Mouse (Mus musculus): Measurements from ENCODE around the gene Pold2.
A peak's percentile ranks its signal among the peaks of the same experiment; 100 is the strongest.

Pold2 gene

GRCm38 (mm10) chr11:5859883-5860550 lies 18.1 kb downstream of the Pold2 start:
- DNase-seq (ENCODE audit: low spot score in 2 of 2), result no peak

- DNase-seq (ENCODE audit: low spot score in 2 of 2), result no peak
Measured at GRCm38 (mm10) chr11:5858723-5859122, 19.4 kb downstream of the Pold2 start.

- DNase-seq (ENCODE audit: low spot score in 2 of 2), result no peak
Measured at GRCm38 (mm10) chr11:5856479-5857130, 21.5 kb downstream of the Pold2 start.

GRCm38 (mm10) chr11:5855902-5856301 lies 22.2 kb downstream of the Pold2 start:
- DNase-seq (ENCODE audit: low spot score in 2 of 2), result no peak

- DNase-seq (ENCODE audit: low spot score in 2 of 2), result no peak
Measured at GRCm38 (mm10) chr11:5855481-5855880, 22.6 kb downstream of the Pold2 start.

GRCm38 (mm10) chr11:5852314-5852713 lies 25.8 kb downstream of the Pold2 start:
- no peak for DNase-seq (ENCODE audit: low spot score in 2 of 2)

GRCm38 (mm10) chr11:5851021-5851736 lies 26.9 kb downstream of the Pold2 start:
- DNase-seq (ENCODE audit: low spot score in 2 of 2), result no peak

GRCm38 (mm10) chr11:5850452-5850851 lies 27.6 kb downstream of the Pold2 start:
- no peak for DNase-seq (ENCODE audit: low spot score in 2 of 2)

- no peak for DNase-seq (ENCODE audit: low spot score in 2 of 2)
Measured at GRCm38 (mm10) chr11:5849316-5849715, 28.8 kb downstream of the Pold2 start.

- no peak for DNase-seq (ENCODE audit: low spot score in 2 of 2)
Measured at GRCm38 (mm10) chr11:5848741-5849140, 29.4 kb downstream of the Pold2 start.

- DNase-seq (ENCODE audit: low spot score in 2 of 2), result no peak
Measured at GRCm38 (mm10) chr11:5846639-5847345, 31.3 kb downstream of the Pold2 start.

- no peak for DNase-seq (ENCODE audit: low spot score in 2 of 2)
Measured at GRCm38 (mm10) chr11:5843131-5843530, 35.0 kb downstream of the Pold2 start.

- no peak for DNase-seq (ENCODE audit: low spot score in 2 of 2)
Measured at GRCm38 (mm10) chr11:5841751-5842150, 36.3 kb downstream of the Pold2 start.

- DNase-seq (ENCODE audit: low spot score in 2 of 2), result no peak
Measured at GRCm38 (mm10) chr11:5840346-5840745, 37.7 kb downstream of the Pold2 start.

- DNase-seq (ENCODE audit: low spot score in 2 of 2), result peak; percentile 91
Measured at GRCm38 (mm10) chr11:5837251-5838246, 40.5 kb downstream of the Pold2 start, which contains the start of gene Polm. Polm (minus strand) TSS chr11:5838016.

- no peak for DNase-seq (ENCODE audit: low spot score in 2 of 2)
Measured at GRCm38 (mm10) chr11:5836126-5836525, 42.0 kb downstream of the Pold2 start.

GRCm38 (mm10) chr11:5835057-5835456 lies 43.0 kb downstream of the Pold2 start:
- no peak for DNase-seq (ENCODE audit: low spot score in 2 of 2)

- DNase-seq (ENCODE audit: low spot score in 2 of 2), result peak in 1 of 2 experiments; percentile 20
Measured at GRCm38 (mm10) chr11:5834506-5834905, 43.6 kb downstream of the Pold2 start.

- DNase-seq (ENCODE audit: low spot score in 2 of 2), result no peak
Measured at GRCm38 (mm10) chr11:5829327-5829726, 48.8 kb downstream of the Pold2 start.

GRCm38 (mm10) chr11:5828509-5829191 lies 49.4 kb downstream of the Pold2 start:
- no peak for DNase-seq (ENCODE audit: low spot score in 2 of 2)

Data from spleen, postnatal 4 days (tissue).